ENCODE assay signal across 10 mouse cellular contexts in genomic region chr2:13278114-13278862, GRCm38 (mm10). TPM values are rescaled to one million over a fixed set of nuclear protein-coding genes. Genes with fewer than 3 reads are reported as not detected.
DNase-seq lines count a peak whose midpoint lies in the region; ATAC-seq and TF ChIP-seq lines count a peak whose summit lies in the region.
"Had no signal": no experiment of that assay in that cellular context is flagged by ENCODE, and none has a peak within 500 bp of the region (broad histone marks: within the 10 kb centered on the region; RNA-seq: fewer than 3 reads in every experiment).

No protein-coding gene starts in this region.

- H3K4me1 ChIP-seq in hindbrain, embryonic 15.5 days (replicated peaks), result no peaks in the 10 kb centered on the region
- H3K4me1 ChIP-seq in small intestine, adult 2 months (ENCODE audit: control insufficient read depth, insufficient read depth, insufficient read length, low read length), result no peaks in the 10 kb centered on the region

- 55% methylated on average over 10 of the region's 10 CpGs for WGBS in hindbrain, embryonic 15.5 days
- WGBS in small intestine, adult 2 months, result 54% methylated on average over 10 of the region's 10 CpGs

- H3K4me3 ChIP-seq in hindbrain, embryonic 15.5 days, result no peak overlapping the region
- no peak overlapping the region for H3K4me3 ChIP-seq in small intestine, adult 2 months (ENCODE audit: low read depth, low read length)
- H3K4me3 ChIP-seq: liver, embryonic 13.5 days had no signal

- peak; percentile 12; the same call in 1 of the 2 replicates for TF ChIP-seq CTCF in small intestine, adult 2 months (IDR thresholded peaks at IDR 0.05; ENCODE audit: extremely low read depth, insufficient read length, insufficient replicate concordance, low read depth, low read length)

- DNase-seq in gastrocnemius, adult 18-20 months (ENCODE audit: low spot score), result peak; percentile 9
- no peak for DNase-seq in gastrocnemius, adult 8-10 months (ENCODE audit: low spot score in 2 of 2)
- DNase-seq in urinary bladder, postnatal 4 days (ENCODE audit: low spot score in 2 of 2), result peak; percentile 10 to 54
- DNase-seq in urinary bladder, postnatal 10 days (ENCODE audit: low spot score), result no peak
- DNase-seq in adrenal gland, adult 8-10 months, result no peak
- no peak for DNase-seq in adrenal gland, postnatal 36 days
- DNase-seq: liver, embryonic 13.5 days had no signal

- H3K27me3 ChIP-seq in hindbrain, embryonic 15.5 days, result no peaks in the 10 kb centered on the region
- no peaks in the 10 kb centered on the region for H3K27me3 ChIP-seq in small intestine, adult 2 months (ENCODE audit: control insufficient read depth, insufficient read depth, low read length)
- H3K27me3 ChIP-seq: liver, embryonic 13.5 days had no signal

- H3K27ac ChIP-seq in hindbrain, embryonic 15.5 days (replicated peaks), result no peak overlapping the region
- no peak overlapping the region for H3K27ac ChIP-seq in small intestine, adult 2 months (ENCODE audit: insufficient read depth, low read depth, low read length)
- H3K27ac ChIP-seq: liver, embryonic 13.5 days had no signal

- no peaks in the 10 kb centered on the region for H3K36me3 ChIP-seq in hindbrain, embryonic 15.5 days
- H3K36me3 ChIP-seq in small intestine, adult 2 months (ENCODE audit: control insufficient read depth, insufficient read depth, low read length), result peaks cover 13% of the 10 kb centered on the region; the same call in 1 of the 2 replicates
- H3K36me3 ChIP-seq: G1E; liver, embryonic 13.5 days had no signal

- no peaks in the 10 kb centered on the region for H3K9me3 ChIP-seq in hindbrain, embryonic 15.5 days
- H3K9me3 ChIP-seq: G1E; liver, embryonic 13.5 days had no signal

- peak; percentile 55; the same call in 1 of the 2 replicates for ATAC-seq in hindbrain, embryonic 15.5 days (ENCODE audit: low FRiP score, low read depth)

- H3K4me2 ChIP-seq in hindbrain, embryonic 15.5 days, result no peak overlapping the region
- H3K4me2 ChIP-seq: liver, embryonic 13.5 days had no signal

- no peak overlapping the region for H3K9ac ChIP-seq in hindbrain, embryonic 15.5 days
- H3K9ac ChIP-seq: liver, embryonic 13.5 days had no signal

- no peak for TF ChIP-seq POLR2A in small intestine, adult 2 months (IDR thresholded peaks at IDR 0.05; ENCODE audit: low read depth, low read length)

RNA-seq across cellular contexts. Expression of gene Rsu1, which starts 7.1 kb away (rescaled TPM):
- total RNA-seq in gastrocnemius, adult 18-20 months (2021), result 10 to 100 TPM; 29.2 to 30.5 TPM
- 10 to 100 TPM; 26.8 to 31.5 (median 28.0) TPM for total RNA-seq in gastrocnemius, adult 8-10 months (2022)
- 73.4 and 78.0 TPM in 2 replicates for polyA plus RNA-seq in hindbrain, embryonic 15.5 days (2015; fragmentation: Nextera tagmentation; extraction: Ambion mirVana)
- polyA plus RNA-seq in small intestine, adult 2 months (2012; rRNA removed), result 21.0 and 21.3 TPM in 2 replicates
- 10 to 100 TPM; 64.5 to 81.6 (median 74.6) TPM for total RNA-seq in adrenal gland, adult 8-10 months (2022)
- total RNA-seq in adrenal gland, postnatal 36 days (2021), result 10 to 100 TPM; 72.3 to 73.5 TPM

Comparison
In these comparisons a context has a peak if more than half of its experiments do, and no peak if none do; other contexts are left out.
1. DNase-seq: peak in gastrocnemius, adult 18-20 months (single experiment) and urinary bladder, postnatal 4 days (2 of 2); none in gastrocnemius, adult 8-10 months (0 of 2), urinary bladder, postnatal 10 days (single experiment), adrenal gland, adult 8-10 months (single experiment) and adrenal gland, postnatal 36 days (0 of 2).